Mouse (Mus musculus) CH12.LX (cell line): Measurements from ENCODE around the gene Kdm2b. TPM values are rescaled to one million over a fixed set of nuclear protein-coding genes. Genes with fewer than 3 reads are reported as not detected.

ENCODE experiments used
- DNase-seq: peaks from one replicate; pipeline ENCODE4 v3.0.0-alpha.2; 2013; ENCODE audit errors: extremely low read depth
- H3K27ac ChIP-seq: 2 replicates; pipeline ENCODE4 v1.5.1; 2012; ENCODE audit warnings: low read depth, mild to moderate bottlenecking, control low read depth, moderate library complexity; ENCODE audit not compliant: insufficient read depth
- H3K27me3 ChIP-seq: replicated peaks from 2 replicates; pipeline ENCODE3; 2012; ENCODE audit warnings: inconsistent platforms
- H3K36me3 ChIP-seq, 2 experiments: replicated peaks in 1 of 2; 2 replicates each; pipeline versions ENCODE3 to v1.6.1; 2012; ENCODE audit warnings: inconsistent platforms in 1 of 2, low read length in 1 of 2, mild to moderate bottlenecking in 1 of 2, mixed read lengths in 1 of 2, moderate library complexity in 1 of 2; ENCODE audit not compliant: control insufficient read depth in 1 of 2, insufficient read depth in 1 of 2
- H3K4me1 ChIP-seq, 2 experiments: 2 replicates each; pipeline ENCODE4 v1.6.1; 2012; ENCODE audit warnings: inconsistent platforms in 1 of 2, moderate library complexity in 1 of 2; ENCODE audit not compliant: insufficient read depth in 2 of 2, control insufficient read depth in 1 of 2
- H3K4me2 ChIP-seq: 2 replicates; pipeline ENCODE4 v1.6.1; 2012; ENCODE audit warnings: low read depth, mild to moderate bottlenecking, control low read depth; ENCODE audit not compliant: poor library complexity, insufficient read depth, severe bottlenecking
- H3K4me3 ChIP-seq, 3 experiments: fragments of 150-350 bp in 1 of 3; sonication (generic) in 1 of 3; replicated peaks in 1 of 3; 2 replicates each; pipeline versions ENCODE3 to v1.5.1; 2011 to 2012; ENCODE audit warnings: low read depth in 2 of 3, low read length in 2 of 3, mild to moderate bottlenecking in 2 of 3, moderate library complexity in 2 of 3, control low read depth in 1 of 3, improper control_type of control experiment in 1 of 3, inconsistent platforms in 1 of 3, mixed read lengths in 1 of 3; ENCODE audit not compliant: poor library complexity in 1 of 3
- H3K79me2 ChIP-seq: replicated peaks from 2 replicates; pipeline ENCODE4 v1.6.1; 2012; ENCODE audit warnings: mild to moderate bottlenecking, moderate library complexity; ENCODE audit not compliant: control insufficient read depth, poor library complexity, insufficient read depth, severe bottlenecking; ENCODE audit errors: extremely low read depth
- H3K9ac ChIP-seq: 2 replicates; pipeline ENCODE4 v1.6.1; 2012; ENCODE audit warnings: low read depth, mild to moderate bottlenecking, control low read depth, moderate library complexity; ENCODE audit not compliant: insufficient read depth
- H3K9me3 ChIP-seq: replicated peaks from 2 replicates; pipeline ENCODE3; 2012; ENCODE audit warnings: low read length, inconsistent platforms, mixed read lengths
- BHLHE40 ChIP-seq: IDR thresholded peaks from 2 replicates; pipeline ENCODE4 v1.6.1; 2011; ENCODE audit warnings: mild to moderate bottlenecking, low read depth, low read length, improper control_type of control experiment
- CHD1 ChIP-seq: IDR thresholded peaks from 2 replicates; pipeline ENCODE4 v1.6.1; 2012; ENCODE audit warnings: low read depth, low read length, improper control_type of control experiment, inconsistent platforms
- CHD2 ChIP-seq: IDR thresholded peaks from 2 replicates; pipeline ENCODE4 v1.6.1; 2011; ENCODE audit warnings: low read length, improper control_type of control experiment
- CTCF ChIP-seq, 2 experiments: IDR thresholded peaks in 1 of 2; conservative IDR thresholded peaks in 1 of 2; 2 replicates each; pipeline ENCODE4 v1.5.1; 2011 to 2012; ENCODE audit warnings: low read depth in 2 of 2, low read length in 2 of 2, improper control_type of control experiment in 1 of 2, inconsistent platforms in 1 of 2, mild to moderate bottlenecking in 1 of 2, moderate library complexity in 1 of 2
- E2F4 ChIP-seq: IDR thresholded peaks from 2 replicates; pipeline ENCODE4 v1.6.1; 2011; ENCODE audit warnings: low read depth, low read length, improper control_type of control experiment; ENCODE audit not compliant: insufficient replicate concordance
- ELF1 ChIP-seq: IDR thresholded peaks from 2 replicates; pipeline ENCODE4 v1.6.1; 2014; ENCODE audit warnings: low read depth, mild to moderate bottlenecking, inconsistent platforms, low read length, improper control_type of control experiment
- EP300 ChIP-seq: IDR thresholded peaks from 2 replicates; pipeline ENCODE4 v1.6.1; 2011; ENCODE audit warnings: low read length, improper control_type of control experiment
- ETS1 ChIP-seq: conservative IDR thresholded peaks from 2 replicates; pipeline ENCODE4 v1.6.1; 2012; ENCODE audit warnings: low read depth, mild to moderate bottlenecking, inconsistent platforms, low read length, improper control_type of control experiment, moderate library complexity
- GABPA ChIP-seq: IDR thresholded peaks from 2 replicates; pipeline ENCODE4 v1.6.1; 2012; ENCODE audit warnings: low read depth, low read length, improper control_type of control experiment, inconsistent platforms; ENCODE audit not compliant: insufficient replicate concordance
- HCFC1 ChIP-seq: IDR thresholded peaks from 2 replicates; pipeline ENCODE4 v1.6.1; 2012; ENCODE audit warnings: low read depth, mild to moderate bottlenecking, inconsistent platforms, low read length, improper control_type of control experiment
- IRF4 ChIP-seq: IDR thresholded peaks from 2 replicates; pipeline ENCODE4 v1.6.1; 2014; ENCODE audit warnings: low read depth, mild to moderate bottlenecking, inconsistent platforms, low read length, improper control_type of control experiment
- JUN ChIP-seq: IDR thresholded peaks from 2 replicates; pipeline ENCODE4 v1.6.1; 2011; ENCODE audit warnings: low read depth, mild to moderate bottlenecking, low read length, improper control_type of control experiment, moderate library complexity; ENCODE audit not compliant: insufficient read depth
- JUND ChIP-seq: conservative IDR thresholded peaks from 2 replicates; pipeline ENCODE4 v1.6.1; 2011; ENCODE audit warnings: low read depth, low read length, improper control_type of control experiment
- MAX ChIP-seq: IDR thresholded peaks from 2 replicates; pipeline ENCODE4 v1.6.1; 2011; ENCODE audit warnings: low read length, improper control_type of control experiment
- MAZ ChIP-seq: IDR thresholded peaks from 2 replicates; pipeline ENCODE4 v1.6.1; 2012; ENCODE audit warnings: low read depth, mild to moderate bottlenecking, inconsistent platforms, low read length, improper control_type of control experiment, moderate library complexity
- MEF2A ChIP-seq: IDR thresholded peaks from 2 replicates; pipeline ENCODE4 v1.6.1; 2014; ENCODE audit warnings: low read depth, mild to moderate bottlenecking, inconsistent platforms, low read length, improper control_type of control experiment, borderline replicate concordance
- MXI1 ChIP-seq: IDR thresholded peaks from 2 replicates; pipeline ENCODE4 v1.6.1; 2011; ENCODE audit warnings: mild to moderate bottlenecking, low read depth, low read length, improper control_type of control experiment
- MYC ChIP-seq: IDR thresholded peaks from 2 replicates; pipeline ENCODE4 v1.6.1; 2011; ENCODE audit warnings: low read depth, mild to moderate bottlenecking, improper control_type of control experiment, low read length
- NELFE ChIP-seq: IDR thresholded peaks from 2 replicates; pipeline ENCODE4 v1.6.1; 2011; ENCODE audit warnings: low read depth, low read length, improper control_type of control experiment
- NRF1 ChIP-seq: IDR thresholded peaks from 2 replicates; pipeline ENCODE4 v1.6.1; 2014; ENCODE audit warnings: low read depth, mild to moderate bottlenecking, inconsistent platforms, low read length, improper control_type of control experiment, moderate library complexity
- POLR2AphosphoS2 ChIP-seq: IDR thresholded peaks from 2 replicates; pipeline ENCODE4 v1.6.1; 2011; ENCODE audit warnings: low read depth, low read length, improper control_type of control experiment
- RAD21 ChIP-seq: IDR thresholded peaks from 2 replicates; pipeline ENCODE4 v1.6.1; 2011; ENCODE audit warnings: low read depth, mild to moderate bottlenecking, low read length, improper control_type of control experiment, moderate library complexity
- RCOR1 ChIP-seq: conservative IDR thresholded peaks from 2 replicates; pipeline ENCODE4 v1.6.1; 2012; ENCODE audit warnings: low read depth, mild to moderate bottlenecking, inconsistent platforms, low read length, improper control_type of control experiment
- SIN3A ChIP-seq: IDR thresholded peaks from 2 replicates; pipeline ENCODE4 v1.6.1; 2012; ENCODE audit warnings: low read length, improper control_type of control experiment, inconsistent platforms
- TCF12 ChIP-seq: IDR thresholded peaks from 2 replicates; pipeline ENCODE4 v1.6.1; 2014; ENCODE audit warnings: low read depth, mild to moderate bottlenecking, inconsistent platforms, low read length, improper control_type of control experiment
- UBTF ChIP-seq: IDR thresholded peaks from 2 replicates; pipeline ENCODE4 v1.6.1; 2012; ENCODE audit warnings: low read depth, mild to moderate bottlenecking, inconsistent platforms, low read length, improper control_type of control experiment, moderate library complexity
- USF1 ChIP-seq: IDR thresholded peaks from 2 replicates; pipeline ENCODE4 v1.6.1; 2014; ENCODE audit warnings: low read depth, mild to moderate bottlenecking, inconsistent platforms, low read length, improper control_type of control experiment
- USF2 ChIP-seq: conservative IDR thresholded peaks from 2 replicates; pipeline ENCODE4 v1.6.1; 2011; ENCODE audit warnings: low read depth, low read length, improper control_type of control experiment
- ZC3H11A ChIP-seq: IDR thresholded peaks from 2 replicates; pipeline ENCODE4 v1.6.1; 2012; ENCODE audit warnings: low read depth, mild to moderate bottlenecking, inconsistent platforms, low read length, improper control_type of control experiment
- ZKSCAN1 ChIP-seq: IDR thresholded peaks from 2 replicates; pipeline ENCODE4 v1.6.1; 2012; ENCODE audit warnings: low read depth, inconsistent platforms, low read length, improper control_type of control experiment, borderline replicate concordance
- ZMIZ1 ChIP-seq: IDR thresholded peaks from 2 replicates; pipeline ENCODE4 v1.6.1; 2012; ENCODE audit warnings: low read depth, mild to moderate bottlenecking, inconsistent platforms, low read length, improper control_type of control experiment
- ZNF384 ChIP-seq: IDR thresholded peaks from 2 replicates; pipeline ENCODE4 v1.6.1; 2012; ENCODE audit warnings: low read depth, low read length, improper control_type of control experiment, inconsistent platforms
- dilution Hi-C: fragments of 300-500 bp; cut with MboI; formaldehyde crosslinking; loops from 2 replicates; pipeline ENCODE4 v1.14.3; 2020; ENCODE audit warnings: low sequenced_read_pairs; ENCODE audit not compliant: extremely low pct_unique_long_range_greater_than_20kb, extremely low pct_ligation_motif_present
- in situ Hi-C: fragments of 300-500 bp; cut with MboI; formaldehyde crosslinking; loops from 3 replicates; pipeline ENCODE4 v1.14.3; 2019; ENCODE audit warnings: low sequenced_read_pairs, low pct_ligation_motif_present, low pct_unique_long_range_greater_than_20kb, mixed read lengths
- polyA plus RNA-seq: library from polyadenylated mRNA; unstranded; fragments of >175 nt; gene quantifications from 2 replicates; pipeline ENCODE4 v1.2.1, GENCODE M21; 2012; ENCODE audit warnings: low read depth; ENCODE audit not compliant: insufficient read length
- total RNA-seq, 2 experiments: library from RNA; depleted of rRNA; stranded (reverse); fragments of 300-350 nt in 1 of 2; fragments of >200 nt in 1 of 2; gene quantifications; 2 replicates each; pipeline ENCODE4 v1.2.3; 2012 to 2014

Kdm2b gene
- total and polyA plus RNA-seq, 3 experiments: 69.3 to 138 (median 80.1) TPM

DNA sequence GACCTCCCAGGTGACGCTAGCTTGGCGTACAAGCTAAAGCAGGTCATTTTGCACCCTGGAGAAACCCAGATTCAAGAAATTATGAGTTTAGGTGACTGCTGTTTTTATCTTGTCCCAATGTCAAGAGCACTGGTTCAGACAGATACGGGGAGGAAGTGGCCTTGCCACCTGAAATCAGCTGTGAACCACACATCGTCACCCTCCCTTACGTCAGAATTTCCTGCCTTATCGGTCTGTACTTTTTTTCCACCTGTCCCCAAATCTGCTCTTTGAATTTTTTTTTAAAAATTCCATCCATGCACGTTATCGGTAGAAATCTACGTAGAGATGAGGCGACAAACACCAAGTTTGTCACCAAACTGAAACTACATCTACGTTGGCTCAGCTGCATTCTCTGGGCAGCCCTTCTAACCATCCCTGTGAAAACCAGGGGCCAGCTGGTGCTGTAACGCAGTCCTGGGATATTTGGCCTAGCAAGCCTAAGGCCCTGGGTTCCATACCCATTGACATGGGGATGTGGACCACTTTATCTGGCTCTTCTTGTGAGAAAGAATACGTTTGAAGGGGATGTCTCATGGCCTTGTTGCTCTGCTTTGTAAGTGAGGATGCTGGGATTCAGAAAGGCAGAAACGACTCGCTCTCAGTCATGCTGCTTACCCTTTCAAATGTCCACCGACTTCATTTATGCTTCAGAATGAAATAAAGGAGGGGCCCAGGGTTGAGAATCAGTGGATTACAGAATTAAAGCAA lies 963 bp upstream of the Kdm2b start (continued):
- TF ChIP-seq USF2 (no peak), MXI1 (peak; percentile 22; the same call in 1 of the 2 replicates), CHD2 (no peak), JUND (0 out of 2 replicates have a peak, but pooled peaks have one; percentile 40), GABPA (no peak), MAX (peak; percentile 49; the same call in 1 of the 2 replicates), CHD1 (no peak; the same call in 1 of the 2 replicates), TCF12 (peak; percentile 56; the same call in 1 of the 2 replicates), POLR2AphosphoS2 (no peak), HCFC1 (peak; percentile 19; the same call in 1 of the 2 replicates), ZMIZ1 (no peak), CTCF (conservative IDR thresholded peaks at IDR 0.05 in 1 of 2, IDR thresholded peaks at IDR 0.05 in 1 of 2; ENCODE audit: low read depth in 2 of 2, low read length in 2 of 2) (no peak), ZNF384 (peak; percentile 93), ELF1 (0 out of 2 replicates have a peak, but pooled peaks have one; percentile 44), EP300 (peak; percentile 53; the same call in 1 of the 2 replicates), USF1 (no peak), ETS1 (peak; percentile 100), E2F4 (no peak), IRF4 (peak; percentile 66), BHLHE40 (peak; percentile 82), MEF2A (peak; percentile 46; the same call in 1 of the 2 replicates)

DNA sequence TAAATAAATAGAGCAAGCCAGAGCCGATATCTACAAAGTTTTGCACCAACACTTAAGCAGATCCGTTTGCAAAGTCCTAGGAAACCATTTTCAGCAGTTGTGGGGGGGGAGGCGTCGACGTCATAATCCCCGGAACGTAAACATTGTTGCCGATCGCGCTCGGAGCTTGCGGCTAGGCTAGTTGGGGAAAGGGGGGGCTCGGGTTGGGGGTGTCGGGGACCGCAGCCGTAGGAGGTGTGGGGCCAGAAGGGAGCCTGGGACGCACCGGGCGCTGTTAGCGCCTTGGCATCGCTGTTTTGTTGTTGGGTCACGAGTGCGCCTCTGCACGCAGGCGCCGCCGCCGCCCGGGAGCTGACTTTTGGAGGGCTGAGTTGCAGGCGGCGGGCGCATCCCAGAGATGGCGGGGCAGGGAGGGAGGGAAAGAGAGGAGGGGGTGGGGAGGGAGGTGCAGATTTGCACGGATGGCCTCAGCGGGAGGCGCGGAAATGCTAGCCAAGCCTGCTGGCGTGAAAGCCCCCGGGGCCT lies 560 bp downstream of the Kdm2b start:
- Histone ChIP-seq H3K9ac (peak overlapping the region; percentile 64), H3K36me3 (peaks cover 0 to under 1% of the 10 kb centered on the region in 2 experiments), H3K9me3 (no peaks in the 10 kb centered on the region), H3K27me3 (no peaks in the 10 kb centered on the region), H3K4me1 (peaks cover 10 to 60% of the 10 kb centered on the region in 2 experiments), H3K4me3 (peak overlapping the region; percentile 67 to 82 (median 76)), H3K27ac (peak overlapping the region; percentile 71), H3K79me2 (peaks cover 16% of the 10 kb centered on the region), H3K4me2 (peak overlapping the region; percentile 67)
- DNase-seq: peak; percentile 48
- in situ Hi-C loops (no loop called here), dilution Hi-C loops (no loop called here)
- TF ChIP-seq CTCF (conservative IDR thresholded peaks at IDR 0.05 in 1 of 2, IDR thresholded peaks at IDR 0.05 in 1 of 2; ENCODE audit: low read depth in 2 of 2, low read length in 2 of 2) (no peak), RAD21 (no peak), POLR2AphosphoS2 (no peak), MAZ (peak; percentile 82), UBTF (no peak), MYC (no peak), MAX (no peak), ZKSCAN1 (no peak), CHD2 (no peak), JUN (no peak), ZC3H11A (no peak), EP300 (no peak), CHD1 (no peak; the same call in 1 of the 2 replicates), USF2 (no peak), ZMIZ1 (no peak), SIN3A (peak; percentile 76), NRF1 (peak; percentile 78), ZNF384 (peak; percentile 4; the same call in 1 of the 2 replicates), RCOR1 (no peak), GABPA (no peak), ETS1 (peak; percentile 40), NELFE (no peak), BHLHE40 (peak; percentile 78), HCFC1 (peak; percentile 50; the same call in 1 of the 2 replicates)
